ENCODE assay signal across 20 mouse cellular contexts in the genomic region with DNA sequence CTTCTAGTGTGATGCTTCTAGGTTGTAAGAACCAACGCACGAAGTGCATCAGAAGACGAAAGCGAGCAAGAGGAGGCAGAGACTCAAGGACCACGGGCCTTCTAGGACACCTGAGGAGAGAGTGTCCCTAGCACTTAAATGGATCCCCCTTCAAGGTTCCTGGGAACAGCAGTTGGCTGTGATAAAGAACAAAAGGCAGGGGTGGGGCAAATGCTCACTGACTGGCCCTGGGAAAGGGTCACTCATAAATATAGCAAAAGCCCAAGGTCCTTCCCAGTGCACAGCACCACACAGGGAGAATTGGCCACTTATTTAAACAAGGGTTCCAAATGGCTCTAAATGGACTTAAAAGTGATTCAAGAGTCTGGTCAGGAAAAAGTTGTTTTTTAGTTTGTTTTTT. TPM values are rescaled to one million over a fixed set of nuclear protein-coding genes. Genes with fewer than 3 reads are reported as not detected.
DNase-seq lines count a peak whose midpoint lies in the region; ATAC-seq and TF ChIP-seq lines count a peak whose summit lies in the region.
"Had no signal": no experiment of that assay in that cellular context is flagged by ENCODE, and none has a peak within 500 bp of the region (broad histone marks: within the 10 kb centered on the region; RNA-seq: fewer than 3 reads in every experiment).

No protein-coding gene starts in this region.

- no peaks in the 10 kb centered on the region for H3K9me3 ChIP-seq in heart, postnatal 0 days (replicated peaks; ENCODE audit: control insufficient read depth, low read length)
- H3K9me3 ChIP-seq: forebrain, embryonic 10.5 days; heart, embryonic 13.5 days; hindbrain, embryonic 13.5 days had no signal

- no peak overlapping the region for H3K4me2 ChIP-seq in heart, postnatal 0 days (ENCODE audit: low read depth, low read length)
- H3K4me2 ChIP-seq: heart, embryonic 13.5 days; hindbrain, embryonic 13.5 days had no signal

- no peak overlapping the region for H3K9ac ChIP-seq in heart, postnatal 0 days (replicated peaks; ENCODE audit: low read depth, low read length)
- H3K9ac ChIP-seq: hindbrain, embryonic 13.5 days had no signal

- H3K27ac ChIP-seq in heart, postnatal 0 days (ENCODE audit: low read depth) = 0 out of 2 replicates have a peak overlapping the region, but pooled peaks have one; percentile 9
- H3K27ac ChIP-seq: forebrain, embryonic 10.5 days; heart, embryonic 13.5 days; hindbrain, embryonic 13.5 days; hindbrain, postnatal 0 days had no signal

- peaks cover 39% of the 10 kb centered on the region for H3K4me1 ChIP-seq in heart, postnatal 0 days (ENCODE audit: control insufficient read depth, insufficient read depth)

- 75% methylated on average over 5 of the region's 5 CpGs for WGBS in heart, postnatal 0 days

- TF ChIP-seq EP300 in heart, postnatal 0 days (IDR thresholded peaks at IDR 0.05; ENCODE audit: low read depth) = no peak

- no peaks in the 10 kb centered on the region for H3K27me3 ChIP-seq in heart, postnatal 0 days (ENCODE audit: control insufficient read depth, insufficient read depth, low read length)
- H3K27me3 ChIP-seq: heart, embryonic 13.5 days; hindbrain, embryonic 13.5 days; Patski had no signal

- TF ChIP-seq CTCF in heart, postnatal 0 days (IDR thresholded peaks at IDR 0.05; ENCODE audit: low read depth) = no peak

- ATAC-seq in heart, postnatal 0 days (ENCODE audit: insufficient read depth, low read depth) = no peak
- ATAC-seq: activated CD4-positive, CD25-positive, alpha-beta regulatory T cell, adult 4 months; CD4-positive, CD25-positive, alpha-beta regulatory T cell, adult 4 months; forebrain, embryonic 14.5 days; Patski had no signal

- peak; percentile 61 to 86 for DNase-seq in adrenal gland, adult (ENCODE audit: inconsistent age in 2 of 2, low spot score in 1 of 2)
- no peak for DNase-seq in adrenal gland, postnatal 25 days
- no peak for DNase-seq in heart, postnatal 0 days (ENCODE audit: low spot score)
- no peak for DNase-seq in heart, adult 11 months
- peak; percentile 22 for DNase-seq in ovary, adult 18-20 months (ENCODE audit: low spot score)
- DNase-seq in ovary, postnatal 14 days (ENCODE audit: low spot score) = no peak
- no peak for DNase-seq in urinary bladder, adult 18-20 months (ENCODE audit: low spot score in 2 of 2)
- DNase-seq in left cerebral cortex, adult 18-20 months (ENCODE audit: low spot score in 2 of 2) = no peak
- DNase-seq: B cell, adult 2 months; heart, postnatal 4 days had no signal

- H3K4me3 ChIP-seq in heart, postnatal 0 days (ENCODE audit: low read depth, low read length) = no peak overlapping the region
- H3K4me3 ChIP-seq: erythroblast, embryonic 14.5 days; forebrain, embryonic 10.5 days; gastrocnemius, adult 2 months; heart, embryonic 13.5 days; hindbrain, embryonic 13.5 days had no signal

- peaks cover 58% of the 10 kb centered on the region for H3K36me3 ChIP-seq in heart, postnatal 0 days (replicated peaks; ENCODE audit: control insufficient read depth, insufficient read depth, low read length)

RNA-seq across cellular contexts. Expression of a gene that starts 6.4 kb away (rescaled TPM):
- total RNA-seq in adrenal gland, postnatal 25 days (2021) = 76.1 and 77.4 TPM in 2 replicates
- total RNA-seq in heart, postnatal 0 days (2014; rRNA removed; ENCODE audit: low replicate concordance) = 113 and 152 TPM in 2 replicates
- polyA plus RNA-seq in heart, postnatal 0 days (2015; fragmentation: Nextera tagmentation; extraction: Ambion mirVana) = 52.2 and 54.9 TPM in 2 replicates
- 10 to 100 TPM; 50.1 to 52.4 TPM for total RNA-seq in left cerebral cortex, adult 18-20 months (2021)

Comparison
In these comparisons a context has a peak if more than half of its experiments do, and no peak if none do; other contexts are left out.
1. DNase-seq: peak in adrenal gland, adult (2 of 2) and ovary, adult 18-20 months (single experiment); none in adrenal gland, postnatal 25 days (single experiment), heart, postnatal 0 days (single experiment), heart, adult 11 months (single experiment), ovary, postnatal 14 days (single experiment), urinary bladder, adult 18-20 months (0 of 2) and left cerebral cortex, adult 18-20 months (0 of 2).